Mouse (Mus musculus): Measurements from ENCODE around the gene Dact1.

Dact1 gene

DNA sequence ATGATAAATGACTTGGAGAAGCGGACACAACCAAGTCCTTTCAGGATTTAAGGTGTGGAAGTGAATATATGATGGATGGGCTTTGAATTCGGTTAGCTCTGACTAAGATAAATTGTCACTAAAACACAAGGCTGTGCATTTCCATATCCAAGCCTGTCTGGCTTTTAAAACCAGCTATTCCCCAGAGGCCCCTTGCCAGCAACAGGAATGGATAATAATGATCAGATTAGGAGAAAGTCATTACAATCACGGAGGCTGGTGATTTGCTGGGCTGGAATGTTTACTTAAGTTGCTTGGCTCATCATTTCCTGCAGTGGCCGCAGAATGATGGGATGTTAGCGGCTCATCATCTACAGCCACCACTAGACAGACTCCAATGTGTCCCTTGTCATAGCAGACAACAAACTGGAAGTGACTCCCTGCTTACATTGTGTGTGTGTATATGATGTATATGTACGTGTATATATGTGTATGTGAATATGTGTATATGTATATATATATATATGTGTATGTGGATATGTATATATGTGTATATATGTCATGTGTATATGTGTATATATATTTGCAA is 28.3 kb downstream of the Dact1 start:
- no peak for DNase-seq (ENCODE audit: low read depth)

DNA sequence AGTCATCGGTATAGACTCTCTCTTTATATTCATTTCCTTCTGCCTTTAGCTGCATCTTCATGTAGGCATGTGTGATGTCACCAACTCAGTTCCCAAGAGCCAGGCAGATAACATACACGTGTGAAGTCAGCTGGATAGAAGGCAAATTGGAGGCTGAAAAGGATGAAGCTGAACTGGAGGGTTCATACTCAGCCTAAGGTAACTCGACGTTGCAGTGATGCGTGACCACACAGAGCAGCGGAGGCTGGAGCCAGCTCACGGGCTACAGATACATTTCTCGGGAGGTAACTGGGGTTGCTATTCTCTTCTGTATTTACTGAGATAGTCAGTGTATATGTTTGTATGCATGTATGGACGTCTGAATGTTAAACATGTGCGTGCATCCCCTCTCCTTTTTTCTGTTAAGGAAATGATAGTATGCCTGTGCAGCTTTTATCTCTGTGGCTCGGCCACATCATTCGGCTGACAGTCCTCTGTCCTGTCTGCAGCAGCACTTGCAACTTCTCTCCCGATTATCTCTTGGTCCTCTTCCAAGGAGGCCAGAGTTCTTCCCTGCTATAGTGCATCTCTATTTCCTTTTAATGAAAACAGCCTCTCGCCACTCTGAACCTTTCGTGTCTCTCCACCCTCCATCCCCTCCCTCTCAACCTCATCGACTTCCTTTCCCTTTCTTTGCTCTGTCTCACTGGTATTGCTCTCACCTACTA is 29.6 kb downstream of the Dact1 start:
- no peak for DNase-seq (ENCODE audit: low read depth)

DNA sequence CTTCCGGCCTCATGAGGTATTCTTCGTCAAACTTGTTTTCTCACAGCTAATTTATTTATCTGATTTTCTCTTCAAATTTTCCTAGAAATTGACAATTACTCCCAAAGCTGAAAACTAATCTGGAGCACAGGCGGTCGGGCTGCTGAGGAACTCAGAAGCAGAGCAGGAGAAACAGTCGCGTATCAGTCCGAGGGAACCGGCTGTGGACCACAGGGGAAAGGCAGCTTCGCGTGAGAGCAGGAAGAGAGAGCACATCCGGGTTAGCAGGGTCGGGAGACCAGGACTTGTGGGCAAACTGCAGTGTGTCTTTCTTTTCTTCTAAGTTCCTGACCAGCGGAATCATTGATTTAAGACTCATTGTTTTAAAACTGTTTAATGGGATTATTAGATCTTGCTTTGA is 32.7 kb downstream of the Dact1 start:
- no peak for DNase-seq (ENCODE audit: low read depth)

DNA sequence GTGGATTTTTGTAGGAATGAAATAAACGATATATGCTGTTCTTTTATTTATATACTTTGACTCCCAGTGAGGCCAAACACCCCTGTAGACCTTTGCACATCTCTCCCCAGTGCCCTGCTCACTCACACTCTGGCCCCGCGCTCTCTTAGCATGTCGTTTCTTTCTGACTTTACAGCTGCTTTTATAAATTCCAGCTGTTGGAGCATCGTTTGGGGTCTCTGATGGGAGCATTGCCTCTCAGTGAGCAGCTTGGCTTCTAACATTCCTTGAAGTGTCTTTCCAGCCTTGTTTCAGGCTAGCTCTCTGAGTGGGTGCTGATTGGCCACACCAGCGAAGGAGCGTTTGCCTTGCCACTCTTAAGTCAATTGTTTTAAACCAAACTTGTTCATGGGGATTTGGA is 35.8 kb downstream of the Dact1 start:
- no peak for DNase-seq (ENCODE audit: low read depth)

DNA sequence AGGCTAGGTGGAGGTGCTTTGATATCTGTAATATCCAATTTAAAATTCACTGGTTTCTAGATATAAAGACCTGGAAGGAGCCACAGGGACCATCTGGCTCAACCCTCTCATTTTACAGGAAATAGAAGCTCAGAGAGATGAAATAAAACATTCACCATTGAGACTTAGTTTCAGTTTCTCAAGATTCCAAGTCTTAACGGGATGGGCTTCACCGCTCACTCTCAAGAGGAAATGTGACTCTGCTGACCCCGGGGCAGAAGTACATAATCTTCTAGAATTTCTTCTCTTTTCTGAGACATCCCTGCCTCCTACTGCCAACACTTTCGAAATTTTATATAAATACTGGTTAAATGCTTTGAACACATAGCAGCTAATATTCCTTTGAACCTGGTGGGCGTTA is 36.4 kb downstream of the Dact1 start:
- no peak for DNase-seq (ENCODE audit: low read depth)

DNA sequence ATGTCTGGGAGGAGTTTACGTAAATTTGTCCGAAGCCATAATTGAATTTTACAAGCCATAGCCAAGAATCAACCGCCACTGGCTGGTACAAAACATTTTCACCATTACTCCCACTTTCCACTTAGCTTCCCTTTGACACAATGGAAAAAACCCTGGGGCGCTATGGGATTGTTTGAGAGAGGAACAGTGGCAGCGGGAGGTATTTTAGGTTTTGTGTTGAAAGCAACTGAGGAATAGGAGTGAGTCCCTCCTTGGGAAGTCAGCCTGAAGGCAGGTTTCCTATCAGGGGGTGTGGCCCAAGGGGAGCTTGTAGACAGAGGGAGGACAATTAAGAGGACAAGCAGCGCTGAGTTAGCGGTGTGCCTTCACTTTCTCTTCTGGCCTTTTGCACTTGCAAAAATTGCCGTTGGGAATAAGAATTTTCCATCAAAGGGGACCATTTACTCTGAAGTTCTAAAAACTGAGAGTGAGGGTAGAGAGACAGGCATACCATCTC is 38.8 kb downstream of the Dact1 start:
- no peak for DNase-seq (ENCODE audit: low read depth)

DNA sequence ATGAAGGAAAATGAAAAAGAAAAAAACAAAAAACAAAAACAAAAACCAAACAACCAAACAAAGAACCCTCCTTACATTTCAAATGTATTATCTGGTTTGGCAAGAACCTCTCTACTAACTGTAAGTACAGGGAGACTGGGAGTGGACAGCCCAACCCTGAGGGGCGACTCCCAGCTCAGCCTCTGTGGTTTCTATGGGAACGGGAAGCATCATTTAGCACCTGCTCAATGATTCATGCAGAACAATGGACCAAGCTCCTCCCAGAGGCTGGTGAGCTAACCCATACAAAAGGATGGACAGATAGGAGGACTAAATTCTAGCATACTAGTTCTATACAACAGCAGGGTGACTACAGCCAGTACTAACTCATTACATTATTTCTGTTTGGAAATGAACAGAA is 40.4 kb downstream of the Dact1 start:
- no peak for DNase-seq (ENCODE audit: low read depth)

DNA sequence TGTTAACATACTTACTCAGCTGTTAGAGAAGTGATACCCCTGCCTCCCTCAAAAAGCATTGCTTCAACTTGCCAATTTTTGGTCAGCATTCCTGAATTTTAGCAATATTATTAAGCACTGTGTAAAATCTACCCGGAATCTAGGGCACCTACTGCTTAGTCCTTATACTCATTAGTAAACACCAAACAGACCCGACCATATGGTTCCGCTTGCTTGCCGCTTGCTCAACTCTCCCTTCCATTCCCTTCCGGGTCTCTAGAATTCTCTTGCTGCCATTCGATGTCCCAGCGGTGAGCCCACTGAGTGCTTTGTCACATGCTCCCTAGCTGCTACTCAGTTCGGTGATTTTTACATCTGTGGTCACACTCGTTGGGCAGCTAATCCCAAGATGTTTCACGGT is 45.0 kb downstream of the Dact1 start:
- DNase-seq (ENCODE audit: low read depth), result no peak

DNA sequence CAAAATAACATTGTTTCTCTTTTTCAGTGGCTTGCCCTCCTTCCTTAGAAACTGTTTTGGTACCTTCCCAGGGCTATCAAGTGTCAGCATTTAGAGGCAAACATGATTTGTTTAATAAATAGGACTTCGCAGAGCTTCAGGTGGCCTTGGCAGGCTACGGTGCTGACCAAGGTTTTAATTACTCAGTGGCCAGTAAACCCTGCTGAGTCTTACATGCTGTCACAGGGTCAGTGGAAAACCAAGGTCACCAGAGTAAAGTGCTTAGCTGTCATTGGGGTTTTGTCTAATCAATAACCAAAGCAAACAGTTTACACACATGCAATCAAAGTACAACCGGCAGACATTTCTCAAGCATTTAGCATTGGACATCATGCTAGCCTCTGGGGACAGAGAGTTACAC is 45.4 kb downstream of the Dact1 start:
- DNase-seq (ENCODE audit: low read depth), result no peak

DNA sequence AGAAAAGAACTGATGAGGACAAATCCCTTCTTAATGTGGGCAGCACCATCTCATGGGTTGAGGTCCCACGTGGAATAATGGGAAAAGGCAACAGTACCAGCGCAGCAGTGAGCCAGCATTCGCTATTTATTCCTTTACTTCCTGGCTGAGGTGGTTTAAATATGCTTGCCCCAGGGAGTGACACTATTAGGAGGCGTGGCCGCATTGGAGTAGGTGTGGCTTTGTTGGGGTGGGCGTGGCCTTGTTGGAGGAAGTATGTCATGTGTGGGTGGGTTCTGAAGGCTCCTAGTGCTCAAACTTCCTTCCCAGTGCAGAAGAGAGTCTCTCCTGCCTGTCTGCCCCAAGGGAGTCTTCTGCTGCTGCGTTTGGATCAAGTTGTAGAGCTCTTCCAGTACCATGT is 51.9 kb downstream of the Dact1 start:
- no peak for DNase-seq (ENCODE audit: low read depth)

DNA sequence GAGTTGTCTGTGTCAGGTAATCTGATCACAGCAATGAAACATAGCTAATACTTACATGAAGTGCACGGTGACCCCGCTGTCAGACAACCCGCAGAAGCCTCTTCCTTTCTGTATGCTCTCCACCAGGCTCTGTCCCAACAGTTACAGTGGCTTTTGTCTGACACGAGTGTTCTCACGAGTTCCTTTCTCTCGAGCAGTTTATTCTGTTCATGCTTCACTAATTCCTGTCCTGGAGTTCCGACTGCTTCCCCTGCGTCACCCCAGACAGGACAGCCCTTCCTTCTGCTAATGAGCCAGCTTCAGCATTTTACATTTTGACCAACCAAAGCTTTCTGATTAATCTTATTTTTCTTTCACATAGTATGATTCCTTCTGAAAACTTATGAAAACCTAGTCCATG is 52.7 kb downstream of the Dact1 start:
- DNase-seq (ENCODE audit: low read depth), result no peak

DNA sequence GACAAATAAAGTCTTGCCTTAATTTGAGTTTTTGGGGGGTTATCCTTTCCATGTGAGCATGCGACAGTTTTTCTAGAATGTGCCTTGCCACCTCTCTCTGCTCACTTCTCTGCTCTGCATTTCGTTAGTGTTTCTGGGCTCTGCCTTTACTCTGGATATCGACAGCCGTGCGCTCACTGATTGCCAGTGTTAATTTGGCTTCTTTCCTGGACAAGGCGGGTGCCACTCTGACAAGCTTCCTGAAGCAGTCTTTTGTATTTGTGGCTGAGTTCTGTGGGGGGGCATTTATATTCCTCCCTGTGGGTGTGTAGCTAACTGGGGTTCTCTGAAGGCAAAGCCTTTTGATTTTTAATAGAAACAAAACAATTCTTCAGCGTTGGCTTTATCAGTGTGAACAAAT is 54.4 kb downstream of the Dact1 start:
- no peak for DNase-seq (ENCODE audit: low read depth)

DNA sequence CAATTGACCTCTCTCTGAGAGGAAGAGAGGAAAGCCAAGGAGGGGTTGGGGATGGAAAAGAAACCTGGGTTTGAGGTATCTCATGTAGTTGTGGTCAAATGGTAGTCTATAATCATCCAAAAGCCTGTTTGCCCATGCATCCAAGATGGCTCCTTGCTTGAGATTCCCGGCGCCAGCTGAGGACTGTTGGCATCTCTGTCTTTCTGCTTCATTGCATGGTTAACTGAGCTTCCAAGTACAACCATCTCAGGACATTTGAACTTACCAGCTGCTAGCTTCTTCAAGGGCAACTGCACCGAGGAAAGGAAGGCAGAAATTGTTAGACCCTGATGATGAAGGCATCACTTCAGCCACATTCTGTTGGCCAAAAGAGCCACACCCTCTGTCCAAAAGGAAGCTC is 54.8 kb downstream of the Dact1 start:
- no peak for DNase-seq (ENCODE audit: low read depth)

DNA sequence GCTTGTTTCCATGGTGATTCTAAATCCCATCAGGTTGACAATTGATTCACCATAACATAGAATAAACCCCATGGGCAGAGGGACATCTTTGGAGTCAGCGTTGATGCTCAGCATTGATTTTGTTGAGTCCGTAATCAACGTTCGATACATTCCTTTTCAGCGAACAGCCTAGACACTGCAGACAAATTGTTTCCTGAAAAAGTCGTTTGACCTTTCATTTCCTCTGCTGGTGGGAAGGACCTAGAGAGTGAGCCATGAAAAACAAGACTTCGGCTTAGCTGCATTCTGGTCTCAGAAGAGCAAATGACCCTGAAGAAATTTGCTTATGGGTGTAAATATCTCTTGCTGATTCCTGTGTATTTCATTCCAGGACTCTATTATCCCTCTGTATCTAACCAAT is 55.5 kb downstream of the Dact1 start:
- DNase-seq (ENCODE audit: low read depth), result no peak

DNA sequence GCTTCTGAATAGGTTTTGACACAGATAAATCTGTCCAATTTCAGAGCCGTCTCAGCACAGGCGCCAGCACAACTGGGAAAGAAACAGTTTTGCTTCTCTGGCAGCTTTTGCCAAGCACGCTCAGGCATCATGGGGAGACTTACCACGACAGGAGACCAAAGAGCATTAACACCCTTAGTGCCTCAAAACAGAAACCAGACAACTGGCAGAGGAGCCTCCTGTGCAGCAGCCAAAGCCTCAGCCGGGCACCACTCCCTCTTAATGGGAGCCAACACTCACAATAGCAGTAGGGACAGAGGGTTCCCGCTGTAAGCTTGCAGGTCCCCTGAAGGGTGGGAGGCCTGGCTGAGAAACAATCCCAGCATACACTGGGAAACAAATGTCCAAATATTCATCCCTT is 56.5 kb downstream of the Dact1 start:
- DNase-seq (ENCODE audit: low read depth), result no peak

DNA sequence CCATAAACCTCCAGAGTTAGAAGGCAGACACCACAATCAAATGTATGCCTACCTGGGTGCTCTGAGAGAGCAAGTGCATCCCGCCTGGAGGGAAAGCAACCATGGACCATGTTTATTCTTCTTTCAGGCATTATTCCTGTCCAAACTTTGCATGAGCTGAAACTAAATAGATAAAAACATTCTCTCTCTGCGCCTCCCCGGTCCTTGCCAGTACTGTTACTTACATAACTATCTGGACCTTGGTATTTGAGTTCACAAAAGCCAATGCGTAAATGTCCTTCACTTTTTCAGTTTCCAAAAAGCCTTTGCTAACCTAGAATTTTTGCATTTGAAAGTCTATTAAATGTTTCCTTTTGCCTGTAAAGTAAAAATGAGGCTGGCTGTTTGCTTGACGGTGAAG is 58.9 kb downstream of the Dact1 start:
- DNase-seq (ENCODE audit: low read depth), result no peak
